Mouse (Mus musculus) embryonic fibroblast, embryonic 13.5 days (primary cell): ENCODE data around the gene Mrps12. TPM values are rescaled to one million over a fixed set of nuclear protein-coding genes. Genes with fewer than 3 reads are reported as not detected.
"Not testable (repeated sequence)": the region's sequence is repeated elsewhere in the genome, so short reads cannot be mapped to it uniquely, and the experiment has no call there.

ENCODE experiments used
- H3K27ac ChIP-seq: 2 replicates; pipeline ENCODE4 v1.5.1; 2012; ENCODE audit warnings: low read length, control low read depth, inconsistent platforms; ENCODE audit not compliant: insufficient read depth
- H3K4me1 ChIP-seq: 2 replicates; pipeline ENCODE4 v1.6.1; 2011; ENCODE audit warnings: low read length; ENCODE audit not compliant: control insufficient read depth, insufficient read depth
- H3K4me3 ChIP-seq: 2 replicates; pipeline ENCODE4 v1.5.1; 2011; ENCODE audit warnings: mild to moderate bottlenecking, control low read depth, low read length; ENCODE audit not compliant: insufficient read depth
- CTCF ChIP-seq: IDR thresholded peaks from 2 replicates; pipeline ENCODE4 v1.5.1; 2011; ENCODE audit warnings: mild to moderate bottlenecking, control low read depth, low read length, moderate library complexity, borderline replicate concordance; ENCODE audit not compliant: insufficient read depth
- POLR2A ChIP-seq: IDR thresholded peaks from 2 replicates; pipeline ENCODE4 v1.6.1; 2011; ENCODE audit warnings: low read depth, mild to moderate bottlenecking, control low read depth, low read length, moderate library complexity
- polyA plus RNA-seq: library from polyadenylated mRNA; stranded (reverse); fragments of >200 nt; gene quantifications from 2 replicates; pipeline ENCODE4 v1.2.4, GENCODE M21; 2011; ENCODE audit warnings: low read depth; ENCODE audit not compliant: missing spikeins, insufficient read length

Mrps12 gene
- polyA plus RNA-seq, 1 experiment = 30.9 TPM

GRCm38 (mm10) chr7:28716590-28717281, 24.9 kb downstream of the Mrps12 start, which contains the start of gene Fbxo17:
TSS of gene Fbxo17 (plus strand) at chr7:28716804.
- TF ChIP-seq CTCF (no peak), POLR2A (peak; percentile 71)
- peaks cover 3% of the 10 kb centered on the region; the same call in 1 of the 2 replicates for H3K4me1 ChIP-seq
- peak within 1 kb of the TSS; percentile 52 for H3K27ac ChIP-seq
- peak within 1 kb of the TSS; percentile 62 for H3K4me3 ChIP-seq

GRCm38 (mm10) chr7:28715598-28715997, 26.0 kb downstream of the Mrps12 start:
- TF ChIP-seq POLR2A (no peak), CTCF (no peak; the same call in 1 of the 2 replicates)
- Histone ChIP-seq H3K27ac (no peak overlapping the region), H3K4me1 (0 out of 2 replicates have a peak, but pooled peaks cover 2% of the 10 kb centered on the region), H3K4me3 (no peak overlapping the region)

- Histone ChIP-seq H3K4me3 (no peak overlapping the region), H3K4me1 (0 out of 2 replicates have a peak, but pooled peaks cover 2% of the 10 kb centered on the region), H3K27ac (no peak overlapping the region)
- no peak for TF ChIP-seq CTCF
These were observed 27.0 kb downstream of the Mrps12 start for GRCm38 (mm10) chr7:28714667-28715066.

- no peak overlapping the region for H3K27ac ChIP-seq
- H3K4me3 ChIP-seq = no peak overlapping the region
These were observed 30.7 kb downstream of the Mrps12 start for GRCm38 (mm10) chr7:28710962-28711361.

GRCm38 (mm10) chr7:28709454-28709853, 32.2 kb downstream of the Mrps12 start:
- Histone ChIP-seq H3K4me3 (no peak overlapping the region), H3K4me1 (no peaks in the 10 kb centered on the region), H3K27ac (no peak overlapping the region)
- TF ChIP-seq POLR2A (no peak), CTCF (no peak)

More at GRCm38 (mm10) chr7:28710962-28711361, 30.7 kb downstream of the Mrps12 start:
- peak; percentile 14; the same call in 1 of the 2 replicates for TF ChIP-seq CTCF
- TF ChIP-seq POLR2A = no peak
- H3K4me1 ChIP-seq = 0 out of 2 replicates have a peak, but pooled peaks cover 2% of the 10 kb centered on the region

- Histone ChIP-seq H3K4me3 (no peak overlapping the region), H3K4me1 (no peaks in the 10 kb centered on the region), H3K27ac (no peak overlapping the region)
- TF ChIP-seq POLR2A (no peak), CTCF (no peak)
These were observed 38.9 kb downstream of the Mrps12 start for GRCm38 (mm10) chr7:28702601-28703143.

- not testable (repeated sequence) for H3K4me1 ChIP-seq, H3K27ac ChIP-seq, H3K4me3 ChIP-seq
These were observed 40.3 kb downstream of the Mrps12 start for GRCm38 (mm10) chr7:28701306-28701705.

- H3K27ac ChIP-seq = no peak overlapping the region
- H3K4me3 ChIP-seq = no peak overlapping the region
- H3K4me1 ChIP-seq = no peaks in the 10 kb centered on the region
- no peak for TF ChIP-seq CTCF
- TF ChIP-seq POLR2A = no peak
These were observed 41.4 kb downstream of the Mrps12 start for GRCm38 (mm10) chr7:28700269-28700668.

- Histone ChIP-seq H3K4me1 (no peaks in the 10 kb centered on the region), H3K4me3 (no peak overlapping the region), H3K27ac (no peak overlapping the region)
- TF ChIP-seq POLR2A = no peak
- TF ChIP-seq CTCF = no peak
These were observed 44.3 kb downstream of the Mrps12 start for GRCm38 (mm10) chr7:28697277-28697676.

GRCm38 (mm10) chr7:28694966-28695511, 46.6 kb downstream of the Mrps12 start:
- no peak for TF ChIP-seq CTCF
- H3K4me1 ChIP-seq = no peaks in the 10 kb centered on the region
- no peak overlapping the region for H3K4me3 ChIP-seq
- no peak overlapping the region for H3K27ac ChIP-seq
